Mouse (Mus musculus): ENCODE results near the gene Tmem221. TPM values are rescaled to one million over a fixed set of nuclear protein-coding genes. Genes with fewer than 3 reads are reported as not detected.

Gene Tmem221
- total and polyA plus RNA-seq, 3 experiments = 4.1 to 35.2 (median 6.8) TPM

DNA sequence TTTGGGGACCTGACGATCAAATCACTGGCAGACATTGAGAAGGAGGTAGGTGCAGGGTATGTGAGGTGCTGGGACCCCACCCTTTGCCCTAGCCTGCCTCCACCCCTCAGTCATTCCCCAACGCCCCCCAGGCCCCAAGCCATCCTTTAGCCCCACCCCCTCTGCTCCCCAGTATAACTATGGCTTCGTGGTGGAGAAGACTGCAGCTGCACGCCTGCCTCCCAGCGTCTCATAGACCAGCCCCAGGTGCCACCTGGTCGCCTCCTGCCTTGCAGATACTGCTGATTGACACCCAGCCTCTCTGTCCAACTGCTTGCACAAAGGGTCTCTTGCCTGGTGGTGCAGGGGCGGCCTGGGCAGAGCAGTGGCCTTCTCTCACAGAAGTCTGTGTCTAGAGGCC is 11.1 kb downstream of the Tmem221 start:
- no peak for DNase-seq

DNA sequence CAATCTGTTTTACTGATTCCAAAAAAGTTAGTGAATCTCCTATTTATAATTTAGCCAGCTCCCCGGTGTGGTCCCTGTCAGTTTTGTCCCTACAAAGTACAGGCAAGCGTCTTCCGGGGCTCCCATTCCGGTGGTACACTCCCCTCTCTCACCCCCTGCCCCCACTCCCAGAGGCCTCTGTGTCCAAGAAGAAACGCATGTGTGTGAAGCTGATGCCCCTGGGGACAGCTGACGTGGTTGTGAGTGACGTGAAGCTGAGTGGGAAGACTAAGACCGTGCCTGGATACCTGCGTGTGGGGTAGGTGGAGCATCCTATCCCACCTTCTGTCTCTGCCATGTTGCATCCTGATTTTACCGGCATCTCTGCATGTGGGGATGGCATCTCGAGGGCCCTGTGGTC is 13.6 kb downstream of the Tmem221 start:
- no peak for DNase-seq

- no peak for DNase-seq
Measured at GRCm38 (mm10) chr8:71543755-71544154, 14.9 kb downstream of the Tmem221 start.

- DNase-seq = peak; percentile 98
Measured at GRCm38 (mm10) chr8:71542632-71543343, 15.9 kb downstream of the Tmem221 start, which contains the start of gene Mvb12a. Mvb12a (plus strand) TSS chr8:71542922.

DNA sequence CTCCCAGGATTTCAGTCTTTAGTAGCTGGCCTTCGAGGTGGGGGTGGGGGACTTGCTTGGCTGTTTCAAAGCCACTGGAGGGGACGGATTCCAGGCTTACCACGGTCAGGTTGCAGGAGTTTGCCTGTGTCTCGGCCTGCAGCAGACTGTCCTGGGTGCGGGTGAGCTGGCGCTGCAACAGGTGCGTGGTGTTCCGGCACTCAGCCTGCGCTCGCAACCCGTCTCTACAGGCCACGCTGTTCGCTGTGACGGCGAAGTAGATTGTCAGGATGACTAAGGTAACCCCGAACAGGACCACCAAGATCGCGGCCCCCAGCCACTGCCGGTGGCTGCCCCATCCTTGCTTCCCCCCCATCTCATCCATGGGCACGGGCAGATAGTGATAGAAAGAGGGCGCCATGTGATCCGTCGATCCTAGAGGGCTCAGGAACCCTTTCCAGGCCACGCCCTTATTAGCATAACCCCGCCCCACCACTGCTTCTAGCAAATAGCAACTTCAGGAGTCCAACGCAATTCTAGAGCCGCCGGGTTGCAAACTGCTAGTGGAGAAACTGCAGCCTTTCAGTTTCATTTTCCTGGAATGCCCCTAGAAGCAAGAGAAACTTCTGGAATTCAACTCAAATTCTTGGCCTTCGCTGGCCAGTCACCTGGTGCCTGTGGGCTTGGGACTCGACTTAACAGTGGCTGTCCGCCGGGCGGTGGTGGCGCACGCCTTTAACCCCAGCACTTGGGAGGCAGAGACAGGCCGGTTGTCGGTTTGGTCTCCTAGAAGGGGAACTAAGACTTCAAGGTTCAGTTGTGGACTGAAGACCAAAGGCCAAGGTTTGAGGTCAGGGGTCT is 21.4 kb downstream of the Tmem221 start, which contains the start of gene Bst2:
Bst2 (minus strand) TSS at position 429 of the 840 bp plus-strand sequence.
- DNase-seq = peak; percentile 95

GRCm38 (mm10) chr8:71535663-71536062 is 23.0 kb downstream of the Tmem221 start:
- DNase-seq = no peak

- no peak for DNase-seq
Measured at GRCm38 (mm10) chr8:71534263-71534810, 24.3 kb downstream of the Tmem221 start.

- DNase-seq = peak; percentile 38
Measured at GRCm38 (mm10) chr8:71530735-71531467, 27.8 kb downstream of the Tmem221 start.

DNA sequence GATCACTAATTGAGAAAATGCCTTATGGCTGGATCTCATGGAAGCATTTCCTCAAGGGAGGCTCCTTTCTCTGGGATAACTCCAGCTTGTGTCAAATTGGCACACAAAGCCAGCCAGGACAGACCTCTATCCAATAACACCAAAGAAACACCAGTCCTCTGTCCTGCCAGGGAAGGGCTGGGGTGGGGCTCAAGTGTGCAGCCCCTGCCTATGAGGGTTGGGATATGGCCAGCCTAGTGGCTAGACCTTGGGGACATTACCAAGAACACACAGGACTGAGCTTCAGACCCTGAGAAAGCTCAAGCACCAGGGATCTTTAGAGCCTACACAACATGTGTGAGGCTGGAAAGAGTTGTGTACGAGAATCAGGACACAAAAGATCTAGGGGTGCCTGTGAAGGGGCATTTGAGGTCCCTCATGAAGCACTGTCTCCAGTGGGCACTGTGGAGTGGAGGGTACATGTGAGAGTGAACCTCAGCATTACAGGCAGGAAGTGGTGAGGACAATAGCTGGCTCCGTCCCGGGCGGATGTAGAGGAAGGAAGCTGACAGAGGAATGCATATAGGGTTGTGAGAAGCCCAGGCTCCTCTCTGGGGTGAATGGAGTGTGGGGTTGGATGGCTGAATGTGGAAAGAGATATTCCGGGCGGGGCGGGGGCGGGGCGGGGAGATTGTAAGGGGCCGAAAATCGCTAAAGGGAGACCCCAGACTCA is 30.2 kb downstream of the Tmem221 start:
- no peak for DNase-seq

DNA sequence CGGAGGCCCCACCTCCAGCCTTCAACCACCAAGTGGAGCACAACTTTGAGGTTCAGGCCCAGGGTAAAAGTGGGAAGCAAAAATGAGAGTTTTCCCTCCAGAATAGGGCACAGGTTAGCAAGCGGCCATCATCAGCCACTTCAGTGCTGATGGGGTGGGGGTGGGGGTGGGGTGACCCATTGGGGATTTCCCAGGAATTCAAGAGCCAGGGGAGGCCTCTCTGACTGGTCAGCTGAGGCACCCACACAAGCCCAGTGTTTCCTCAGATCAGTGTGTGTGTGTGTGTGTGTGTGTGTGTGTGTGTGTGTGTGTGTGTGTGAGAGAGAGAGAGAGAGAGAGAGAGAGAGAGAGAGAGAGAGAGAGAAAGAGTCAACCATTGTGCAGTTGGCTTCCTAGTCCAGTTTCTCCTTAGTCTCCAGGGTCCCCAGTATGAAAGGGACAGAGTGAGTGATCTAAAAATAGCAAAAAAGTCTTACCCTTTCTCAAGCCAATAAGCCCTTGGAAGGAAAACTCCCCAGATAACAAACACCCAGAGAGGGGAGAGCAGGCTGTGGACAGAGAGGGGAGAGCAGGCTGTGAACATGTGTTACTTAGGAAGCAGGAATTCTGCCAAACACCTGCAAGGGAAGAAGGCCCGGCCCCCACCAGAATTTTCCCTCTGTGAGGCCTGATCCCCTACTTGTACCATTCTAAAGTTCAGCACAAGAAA is 31.4 kb downstream of the Tmem221 start:
- DNase-seq = no peak

DNA sequence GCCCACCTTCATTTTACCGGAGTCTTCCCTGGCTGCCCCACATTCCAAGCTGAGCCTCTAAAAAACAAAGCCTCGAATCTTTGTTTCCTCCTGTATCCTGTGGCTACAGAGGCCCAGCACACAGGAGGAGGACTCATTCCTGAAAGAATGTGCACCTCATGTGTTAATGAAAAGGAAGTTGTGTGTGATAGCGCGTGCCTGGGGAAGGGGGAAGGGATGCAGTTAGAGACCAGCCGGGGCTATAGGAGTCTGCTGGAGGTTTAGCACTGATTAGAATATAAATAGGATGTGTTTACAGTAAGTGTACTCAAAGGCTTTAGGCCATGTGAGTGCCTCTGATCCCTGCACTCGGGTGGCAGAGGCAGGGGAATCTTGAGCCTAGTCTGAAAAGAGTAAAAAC is 32.4 kb downstream of the Tmem221 start:
- DNase-seq = no peak

- DNase-seq = no peak
Measured at GRCm38 (mm10) chr8:71525226-71526050, 33.2 kb downstream of the Tmem221 start, which contains the start of gene Ccdc194. Ccdc194 (minus strand) TSS chr8:71525711.

DNA sequence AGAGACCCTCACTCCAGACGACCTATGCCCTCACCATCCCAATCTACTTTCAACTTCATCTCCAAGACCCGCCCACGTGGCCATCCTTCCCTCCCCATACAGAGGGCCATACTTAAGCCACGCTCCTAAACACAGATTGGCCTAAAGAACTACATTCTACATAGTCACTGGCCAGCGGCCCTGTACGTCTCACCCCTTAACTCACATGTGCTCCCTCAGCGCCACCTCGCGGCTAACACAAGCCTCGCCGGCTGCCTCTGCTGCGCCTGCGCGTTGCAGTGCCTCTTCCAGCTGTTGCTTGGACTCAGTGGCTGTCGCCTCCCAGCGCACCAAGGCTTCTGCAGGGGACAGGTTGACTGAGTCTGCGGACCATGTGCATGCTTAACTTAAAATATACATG is 37.0 kb downstream of the Tmem221 start:
- DNase-seq = peak; percentile 95

DNA sequence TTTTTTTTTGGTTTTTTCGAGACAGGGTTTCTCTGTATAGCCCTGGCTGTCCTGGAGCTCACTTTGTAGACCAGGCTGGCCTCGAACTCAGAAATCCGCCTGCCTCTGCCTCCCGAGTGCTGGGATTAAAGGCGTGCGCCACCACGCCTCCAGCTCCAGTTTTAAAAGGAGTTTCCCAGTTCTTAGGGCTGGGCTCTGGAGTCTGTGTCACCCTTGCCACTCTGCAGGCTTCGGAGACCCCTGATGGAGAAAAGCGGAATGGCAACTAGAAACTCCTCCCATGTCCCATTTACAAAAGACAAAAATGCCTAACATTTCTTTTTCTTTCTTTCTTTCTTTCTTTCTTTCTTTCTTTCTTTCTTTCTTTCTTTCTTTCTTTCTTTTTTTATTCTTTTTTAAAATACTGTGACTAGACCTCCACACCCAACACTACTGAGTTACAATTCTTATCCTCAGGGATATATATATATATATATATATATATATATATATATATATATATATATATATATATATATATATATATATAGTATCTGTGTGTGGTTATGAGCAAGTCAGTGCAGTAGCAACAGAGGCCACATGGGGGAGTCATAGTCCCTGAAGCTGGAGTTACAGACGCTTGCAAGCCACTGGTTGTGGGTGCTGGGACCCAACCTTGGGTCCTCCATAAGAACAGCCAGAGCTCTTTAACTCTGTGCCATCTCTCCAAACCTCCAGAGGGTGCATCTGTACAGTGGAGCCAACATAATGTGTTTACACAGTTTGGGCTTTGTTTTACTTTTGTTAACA is 39.4 kb downstream of the Tmem221 start:
- DNase-seq = peak; percentile 72

DNA sequence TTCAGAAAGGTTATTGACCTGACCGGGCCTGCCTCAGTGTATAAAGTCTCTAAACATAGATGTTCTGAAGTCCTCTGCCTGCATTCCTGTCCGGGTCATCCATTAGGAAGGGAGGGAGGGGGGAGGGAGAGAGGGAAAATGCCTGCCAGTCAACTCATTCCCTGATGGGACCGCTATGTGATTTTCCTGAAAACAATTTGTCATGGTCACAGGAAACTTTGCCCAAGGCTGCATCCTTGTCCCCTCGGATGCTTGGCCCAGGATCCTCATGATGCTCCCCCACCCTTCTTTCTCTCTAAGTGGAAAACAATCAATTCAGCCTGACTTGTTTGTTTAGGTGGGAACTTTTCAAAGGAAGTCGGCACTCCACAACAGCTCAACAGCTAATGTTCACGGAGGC is 41.9 kb downstream of the Tmem221 start:
- DNase-seq = peak; percentile 60

- DNase-seq = no peak
Measured at GRCm38 (mm10) chr8:71515043-71515442, 43.6 kb downstream of the Tmem221 start.

DNA sequence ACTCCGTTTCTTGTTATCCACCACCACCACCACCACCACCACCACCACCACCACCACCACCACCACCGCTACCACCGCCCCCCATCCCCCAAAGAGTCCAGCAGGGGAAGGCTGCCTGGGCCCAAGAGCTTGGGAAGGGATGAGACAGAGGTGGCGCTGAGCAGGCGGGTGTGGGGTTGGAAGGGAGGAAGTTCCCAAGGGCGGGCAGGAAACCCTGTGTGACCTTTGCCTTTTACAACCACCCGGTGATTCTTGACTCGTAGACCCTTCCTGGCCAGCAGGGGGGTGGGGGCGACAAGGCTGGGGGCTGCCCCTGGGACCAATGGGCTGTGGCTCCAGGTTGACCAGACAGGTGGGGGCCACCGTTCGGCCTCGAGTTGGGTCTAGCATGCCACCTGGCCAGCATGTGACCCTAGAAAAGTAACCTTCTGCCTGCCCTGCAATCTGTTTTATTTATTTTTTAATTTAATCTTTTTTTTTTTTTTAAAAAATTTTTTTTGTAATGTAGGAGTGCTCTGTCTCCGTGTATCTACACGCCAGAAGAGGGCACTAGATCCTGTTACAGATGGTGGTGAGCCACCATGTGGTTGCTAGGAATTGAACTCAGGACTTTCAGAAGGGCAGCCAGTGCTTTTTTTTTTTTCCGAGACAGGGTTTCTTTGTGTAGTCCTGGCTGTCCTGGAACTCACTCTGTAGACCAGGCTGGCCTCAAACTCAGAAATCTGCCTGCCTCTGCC is 45.5 kb downstream of the Tmem221 start:
- DNase-seq = peak; percentile 52

- DNase-seq = peak; percentile 59
Measured at GRCm38 (mm10) chr8:71511644-71512043, 47.0 kb downstream of the Tmem221 start, which contains the start of gene Plvap. Plvap (minus strand) TSS chr8:71511752.
